Mouse (Mus musculus): ENCODE results near the gene Rassf4.
"Not testable (repeated sequence)": the region's sequence is repeated elsewhere in the genome, so short reads cannot be mapped to it uniquely, and the experiment has no call there.

The Rassf4 gene

GRCm38 (mm10) chr6:116636581-116637235, 37.0 kb downstream of the Rassf4 start:
- DNase-seq (ENCODE audit: extremely low spot score): no peak

GRCm38 (mm10) chr6:116635251-116636180, 38.2 kb downstream of the Rassf4 start:
- no peak for DNase-seq (ENCODE audit: extremely low spot score)

- no peak for DNase-seq (ENCODE audit: extremely low spot score)
These were observed 39.7 kb downstream of the Rassf4 start for GRCm38 (mm10) chr6:116633741-116634695.

- DNase-seq (ENCODE audit: extremely low spot score): peak; percentile 53
These were observed 41.6 kb downstream of the Rassf4 start for GRCm38 (mm10) chr6:116632129-116632528.

- no peak for DNase-seq (ENCODE audit: extremely low spot score)
These were observed 44.0 kb downstream of the Rassf4 start for GRCm38 (mm10) chr6:116629766-116630165.

GRCm38 (mm10) chr6:116628539-116629171, 45.1 kb downstream of the Rassf4 start, which contains the start of gene Zfp422:
TSS of gene Zfp422 (minus strand) at chr6:116628999.
- peak; percentile 87 for DNase-seq (ENCODE audit: extremely low spot score)

GRCm38 (mm10) chr6:116628095-116628494, 45.7 kb downstream of the Rassf4 start:
- DNase-seq (ENCODE audit: extremely low spot score): no peak

- not testable (repeated sequence) for DNase-seq (ENCODE audit: extremely low spot score)
These were observed 47.3 kb downstream of the Rassf4 start for GRCm38 (mm10) chr6:116626417-116626816.

GRCm38 (mm10) chr6:116621318-116622023, 52.3 kb downstream of the Rassf4 start:
- DNase-seq (ENCODE audit: extremely low spot score): no peak

- no peak for DNase-seq (ENCODE audit: extremely low spot score)
These were observed 55.7 kb downstream of the Rassf4 start for GRCm38 (mm10) chr6:116618073-116618472.

GRCm38 (mm10) chr6:116615719-116616118, 58.0 kb downstream of the Rassf4 start:
- DNase-seq (ENCODE audit: extremely low spot score): no peak

GRCm38 (mm10) chr6:116607230-116607629, 66.5 kb downstream of the Rassf4 start:
- DNase-seq (ENCODE audit: extremely low spot score): no peak

GRCm38 (mm10) chr6:116600969-116601368, 72.8 kb downstream of the Rassf4 start:
- not testable (repeated sequence) for DNase-seq (ENCODE audit: extremely low spot score)

GRCm38 (mm10) chr6:116584095-116584494, 89.7 kb downstream of the Rassf4 start, which contains the start of gene Olfr215:
TSS of gene Olfr215 (minus strand) at chr6:116584195.
- no peak for DNase-seq (ENCODE audit: extremely low spot score)
